Mouse (Mus musculus) lung, postnatal 0 days (tissue): Measurements from ENCODE around the gene Hist1h2bb. TPM values are rescaled to one million over a fixed set of nuclear protein-coding genes. Genes with fewer than 3 reads are reported as not detected.

Experiments
- ATAC-seq: fragments of 200-750 bp; cut with Nextera tagmentation; 2 replicates; pipeline ENCODE4 v1.8.0; 2017; ENCODE audit warnings: moderate library complexity
- DNase-seq: peaks from one replicate; pipeline ENCODE4 v3.0.0-alpha.2; 2016; ENCODE audit warnings: low spot score
- H3K27ac ChIP-seq: fragments of 300-500 bp; sonication (generic); 2 replicates; pipeline ENCODE4 v1.5.1; 2014; ENCODE audit warnings: antibody characterized with exemption, mild to moderate bottlenecking, low read length, mixed read lengths
- H3K27me3 ChIP-seq: fragments of 300-500 bp; sonication (generic); replicated peaks from 2 replicates; pipeline ENCODE4 v1.6.1; 2014; ENCODE audit warnings: low read length, mixed read lengths; ENCODE audit not compliant: insufficient read depth
- H3K36me3 ChIP-seq: fragments of 300-500 bp; sonication (generic); 2 replicates; pipeline ENCODE4 v1.6.1; 2014; ENCODE audit warnings: low read length, mixed read lengths; ENCODE audit not compliant: insufficient read depth
- H3K4me1 ChIP-seq: fragments of 300-500 bp; sonication (generic); 2 replicates; pipeline ENCODE4 v1.6.1; 2014; ENCODE audit warnings: antibody characterized with exemption, low read depth, low read length, mixed read lengths; ENCODE audit not compliant: insufficient read depth
- H3K4me2 ChIP-seq: fragments of 300-500 bp; sonication (generic); replicated peaks from 2 replicates; pipeline ENCODE4 v1.6.1; 2014; ENCODE audit warnings: low read depth, mild to moderate bottlenecking, low read length, moderate library complexity, mixed read lengths
- H3K4me3 ChIP-seq: fragments of 300-500 bp; sonication (generic); 2 replicates; pipeline ENCODE4 v1.5.1; 2014; ENCODE audit warnings: low read depth, low read length
- H3K9ac ChIP-seq: fragments of 300-500 bp; sonication (generic); replicated peaks from 2 replicates; pipeline ENCODE4 v1.6.1; 2014; ENCODE audit warnings: low read depth, mild to moderate bottlenecking
- H3K9me3 ChIP-seq: fragments of 300-500 bp; sonication (generic); 2 replicates; pipeline ENCODE4 v1.6.1; 2016; ENCODE audit warnings: low read length, mixed read lengths
- CTCF ChIP-seq: IDR thresholded peaks from 2 replicates; pipeline ENCODE4 v1.5.1; 2016; ENCODE audit warnings: antibody characterized with exemption, mild to moderate bottlenecking
- EP300 ChIP-seq: IDR thresholded peaks from 2 replicates; pipeline ENCODE4 v1.6.1; 2016; ENCODE audit warnings: antibody characterized with exemption, mild to moderate bottlenecking, control low read depth
- WGBS: fragments of 180-500 bp; shearing (Covaris S2); extraction: QIAGEN DNeasy Blood & Tissue Kit; methylation state at CpG from one replicate; pipeline ENCODE4 v1.1.7; 2014; 5-methylcytosine and 5-hydroxymethylcytosine counted together
- microRNA-seq: library from miRNA; unstranded; fragments of <30 nt; microRNA quantifications from one replicate; pipeline ENCODE4, GENCODE M21; 2016
- polyA plus RNA-seq: library from polyadenylated mRNA; unstranded; fragments of >200 nt; fragmentation: Nextera tagmentation; extraction: Ambion mirVana; gene quantifications from 2 replicates; pipeline ENCODE4 v1.2.1, GENCODE M21; 2015

The Hist1h2bb gene
- polyA plus RNA-seq, 1 experiment from 2014 or later: 0.99 TPM

- peak overlapping the region; percentile 5; the same call in 1 of the 2 replicates for H3K4me3 ChIP-seq
- ATAC-seq (peak; percentile 84), DNase-seq (peak; percentile 35)
- 0 out of 2 replicates have a peak, but pooled peaks cover 3% of the 10 kb centered on the region for H3K4me1 ChIP-seq
- peak overlapping the region; percentile 42 for H3K4me2 ChIP-seq
- H3K9ac ChIP-seq: no peak overlapping the region
- no peaks in the 10 kb centered on the region for H3K27me3 ChIP-seq
- no peaks in the 10 kb centered on the region for H3K36me3 ChIP-seq
- no peak overlapping the region for H3K27ac ChIP-seq
- 23% methylated on average over 21 of the region's 21 CpGs for WGBS
- H3K9me3 ChIP-seq: no peaks in the 10 kb centered on the region
- TF ChIP-seq EP300: no peak
- TF ChIP-seq CTCF: no peak
Measured at GRCm38 (mm10) chr13:23772561-23773313, 26.2 kb downstream of the Hist1h2bb start.

- Histone ChIP-seq H3K27ac (no peak overlapping the region), H3K9ac (no peak overlapping the region), H3K36me3 (no peaks in the 10 kb centered on the region), H3K27me3 (no peaks in the 10 kb centered on the region), H3K4me3 (no peak overlapping the region), H3K4me2 (no peak overlapping the region), H3K9me3 (no peaks in the 10 kb centered on the region), H3K4me1 (no peaks in the 10 kb centered on the region)
- TF ChIP-seq CTCF (no peak), EP300 (no peak)
- ATAC-seq (no peak), DNase-seq (no peak)
- WGBS: 86% methylated on average over 7 of the region's 7 CpGs
Measured at GRCm38 (mm10) chr13:23778339-23778738, 31.8 kb downstream of the Hist1h2bb start.

GRCm38 (mm10) chr13:23779025-23779424 is 32.5 kb downstream of the Hist1h2bb start:
- no peaks in the 10 kb centered on the region for H3K36me3 ChIP-seq
- no peaks in the 10 kb centered on the region for H3K9me3 ChIP-seq
- H3K27me3 ChIP-seq: no peaks in the 10 kb centered on the region
- no peak overlapping the region for H3K27ac ChIP-seq
- DNase-seq: no peak
- no peak overlapping the region for H3K9ac ChIP-seq
- no peak for ATAC-seq
- H3K4me1 ChIP-seq: no peaks in the 10 kb centered on the region
- no peak overlapping the region for H3K4me2 ChIP-seq
- TF ChIP-seq CTCF (no peak), EP300 (no peak)
- no peak overlapping the region for H3K4me3 ChIP-seq
- 74% methylated on average over 4 of the region's 4 CpGs for WGBS

- Histone ChIP-seq H3K4me1 (no peaks in the 10 kb centered on the region), H3K36me3 (no peaks in the 10 kb centered on the region), H3K9me3 (no peaks in the 10 kb centered on the region), H3K27me3 (no peaks in the 10 kb centered on the region), H3K4me2 (no peak overlapping the region), H3K9ac (no peak overlapping the region), H3K4me3 (no peak overlapping the region), H3K27ac (no peak overlapping the region)
- peak; percentile 82 for DNase-seq
- no peak for ATAC-seq
- WGBS: 37% methylated on average over 2 of the region's 2 CpGs
- TF ChIP-seq EP300 (no peak), CTCF (peak; percentile 90)
Measured at GRCm38 (mm10) chr13:23792520-23792919, 46.0 kb downstream of the Hist1h2bb start.

Small RNA genes lying within 50 kb of the gene (microRNA-seq; reads per million reads assigned to microRNA genes)
- gene Gm44314 (not detected), gene Gm44484 (not detected)

Other genes with a start within 250 kb of the Hist1h2bb start
- gene Hist1h4h, start 215.7 kb upstream of the Hist1h2bb start, polyA plus RNA-seq: 5.5 and 7.0 TPM in 2 replicates
- 1.3 and 1.7 TPM in 2 replicates for gene Hist1h2af, start 212.8 kb upstream of the Hist1h2bb start, polyA plus RNA-seq
- gene Hist1h3g, start 211.3 kb upstream of the Hist1h2bb start, polyA plus RNA-seq: 0.30 and 0.80 TPM in 2 replicates
- gene Hist1h2bh, start 203.3 kb upstream of the Hist1h2bb start, polyA plus RNA-seq: 0.12 TPM in 1 of 2 replicates, not detected in the other
- gene Hist1h3f, start 202.7 kb upstream of the Hist1h2bb start, polyA plus RNA-seq: 0.32 and 0.33 TPM in 2 replicates
- gene Hist1h4f, start 195.1 kb upstream of the Hist1h2bb start, polyA plus RNA-seq: 0.55 TPM in 1 of 2 replicates, not detected in the other
- gene Hist1h1d, start 193.5 kb upstream of the Hist1h2bb start, polyA plus RNA-seq: 0.11 TPM in 2 replicates
- 1.6 and 1.7 TPM in 2 replicates for gene Hist1h3e, start 184.4 kb upstream of the Hist1h2bb start, polyA plus RNA-seq
- 7.1 and 7.9 TPM in 2 replicates for gene Hist1h2ae, start 175.5 kb upstream of the Hist1h2bb start, polyA plus RNA-seq
- gene Hist1h2bg, start 175.3 kb upstream of the Hist1h2bb start, polyA plus RNA-seq: 1.3 and 1.9 TPM in 2 replicates
- gene Hist1h2bf, start 172.5 kb upstream of the Hist1h2bb start, polyA plus RNA-seq: 0.48 and 0.87 TPM in 2 replicates
- gene Hist1h2ad, start 172.4 kb upstream of the Hist1h2bb start, polyA plus RNA-seq: 0.49 and 0.57 TPM in 2 replicates
- 0.62 and 1.3 TPM in 2 replicates for gene Hist1h3d, start 171.0 kb upstream of the Hist1h2bb start, polyA plus RNA-seq
- 31.4 and 36.9 TPM in 2 replicates for gene Hist1h4d, start 165.1 kb upstream of the Hist1h2bb start, polyA plus RNA-seq
- 0.44 and 0.86 TPM in 2 replicates for gene Hist1h2be, start 125.6 kb upstream of the Hist1h2bb start, polyA plus RNA-seq
- 7.8 and 9.9 TPM in 2 replicates for gene Hist1h1e, start 124.2 kb upstream of the Hist1h2bb start, polyA plus RNA-seq
- gene Hist1h2ac, start 62.8 kb upstream of the Hist1h2bb start, polyA plus RNA-seq: 0.32 and 0.54 TPM in 2 replicates
- gene Hist1h2bc, start 62.5 kb upstream of the Hist1h2bb start, polyA plus RNA-seq: 67.5 and 69.5 TPM in 2 replicates
- 0.13 TPM in 1 of 2 replicates, not detected in the other for gene Hist1h1t, start 50.9 kb upstream of the Hist1h2bb start, polyA plus RNA-seq
- 3.7 and 3.9 TPM in 2 replicates for gene Hist1h4c, start 48.3 kb upstream of the Hist1h2bb start, polyA plus RNA-seq
- 25.3 and 26.3 TPM in 2 replicates for gene Hfe, start 35.9 kb upstream of the Hist1h2bb start, polyA plus RNA-seq
- gene Hist1h1c, start 7.9 kb upstream of the Hist1h2bb start, polyA plus RNA-seq: 38.9 and 43.3 TPM in 2 replicates
- gene Hist1h3c, start 1.1 kb upstream of the Hist1h2bb start, polyA plus RNA-seq: 0.27 TPM in 1 of 2 replicates, not detected in the other
- gene Hist1h2ab, start 4.4 kb downstream of the Hist1h2bb start, polyA plus RNA-seq: 5.3 and 6.1 TPM in 2 replicates
- 2.6 and 3.0 TPM in 2 replicates for gene Hist1h3b, start 5.5 kb downstream of the Hist1h2bb start, polyA plus RNA-seq
- gene Hist1h4b, start 10.3 kb downstream of the Hist1h2bb start, polyA plus RNA-seq: 0.57 and 0.73 TPM in 2 replicates
- 0.26 and 0.38 TPM in 2 replicates for gene Hist1h4a, start 14.5 kb downstream of the Hist1h2bb start, polyA plus RNA-seq
- 1.4 and 1.7 TPM in 2 replicates for gene Hist1h3a, start 15.7 kb downstream of the Hist1h2bb start, polyA plus RNA-seq
- 0.33 and 0.64 TPM in 2 replicates for gene Hist1h1a, start 16.9 kb downstream of the Hist1h2bb start, polyA plus RNA-seq
- not detected in 2 replicates for gene Trim38, start 23.2 kb downstream of the Hist1h2bb start, polyA plus RNA-seq
- 1.4 and 3.4 TPM in 2 replicates for gene Slc17a2, start 60.3 kb downstream of the Hist1h2bb start, polyA plus RNA-seq
- not detected in 2 replicates for gene Slc17a3, start 92.7 kb downstream of the Hist1h2bb start, polyA plus RNA-seq
- gene Slc17a1, start 121.0 kb downstream of the Hist1h2bb start, polyA plus RNA-seq: not detected in 2 replicates
- not detected in 2 replicates for gene Slc17a4, start 168.3 kb downstream of the Hist1h2bb start, polyA plus RNA-seq
- gene Hist1h2ba, start 187.4 kb downstream of the Hist1h2bb start, polyA plus RNA-seq: not detected in 2 replicates
- gene Hist1h2aa, start 187.7 kb downstream of the Hist1h2bb start, polyA plus RNA-seq: not detected in 2 replicates
- gene Scgn, start 244.5 kb downstream of the Hist1h2bb start, polyA plus RNA-seq: not detected in 2 replicates